Mouse (Mus musculus): ENCODE data around the gene Sh2d2a.
"Not testable (repeated sequence)": the region's sequence is repeated elsewhere in the genome, so short reads cannot be mapped to it uniquely, and the experiment has no call there.

Gene Sh2d2a

GRCm38 (mm10) chr3:87857666-87858065 is 11.1 kb downstream of the Sh2d2a start:
- DNase-seq = no peak

GRCm38 (mm10) chr3:87859813-87860212 is 13.3 kb downstream of the Sh2d2a start:
- peak; percentile 80 for DNase-seq

GRCm38 (mm10) chr3:87864111-87864510 is 17.6 kb downstream of the Sh2d2a start:
- DNase-seq = not testable (repeated sequence)

- DNase-seq = no peak
Measured at GRCm38 (mm10) chr3:87877730-87878129, 31.2 kb downstream of the Sh2d2a start.

- no peak for DNase-seq
Measured at GRCm38 (mm10) chr3:87884291-87884690, 37.7 kb downstream of the Sh2d2a start.

- peak; percentile 56 for DNase-seq
Measured at GRCm38 (mm10) chr3:87884708-87885251, 38.2 kb downstream of the Sh2d2a start.

- peak; percentile 100 for DNase-seq
Measured at GRCm38 (mm10) chr3:87885281-87886003, 38.9 kb downstream of the Sh2d2a start, which contains the start of gene Prcc. Gene Prcc (minus strand): TSS chr3:87885608.

GRCm38 (mm10) chr3:87886004-87886365 is 39.4 kb downstream of the Sh2d2a start:
- no peak for DNase-seq

- no peak for DNase-seq
Measured at GRCm38 (mm10) chr3:87886416-87886815, 39.9 kb downstream of the Sh2d2a start.

- not testable (repeated sequence) for DNase-seq
Measured at GRCm38 (mm10) chr3:87887400-87887799, 40.8 kb downstream of the Sh2d2a start.

GRCm38 (mm10) chr3:87891481-87891880 is 44.9 kb downstream of the Sh2d2a start:
- no peak for DNase-seq

- DNase-seq = no peak
Measured at GRCm38 (mm10) chr3:87893367-87893905, 46.9 kb downstream of the Sh2d2a start.

GRCm38 (mm10) chr3:87899266-87899665 is 52.7 kb downstream of the Sh2d2a start:
- DNase-seq = no peak

GRCm38 (mm10) chr3:87899776-87900175 is 53.2 kb downstream of the Sh2d2a start:
- DNase-seq = no peak

GRCm38 (mm10) chr3:87901036-87901624 is 54.6 kb downstream of the Sh2d2a start:
- DNase-seq = no peak

- not testable (repeated sequence) for DNase-seq
Measured at GRCm38 (mm10) chr3:87901959-87902358, 55.4 kb downstream of the Sh2d2a start.

- no peak for DNase-seq
Measured at GRCm38 (mm10) chr3:87903821-87904220, 57.3 kb downstream of the Sh2d2a start.
